Mouse (Mus musculus) c-Kit-positive CD71-negative TER-119-negative erythroid progenitor cells, embryonic 14.5 days (primary cell): ENCODE measurements around the gene Rab30.
"Not testable (repeated sequence)": the region's sequence is repeated elsewhere in the genome, so short reads cannot be mapped to it uniquely, and the experiment has no call there.

Experiments used
- DNase-seq: peaks from one replicate; pipeline ENCODE4 v3.0.0-alpha.2; 2013; ENCODE audit warnings: low read depth

Rab30 gene

GRCm38 (mm10) chr7:92750395-92750794 is 9.0 kb downstream of the Rab30 start:
- DNase-seq, result no peak

- DNase-seq, result no peak
Observed at GRCm38 (mm10) chr7:92758067-92758466, 16.7 kb downstream of the Rab30 start.

GRCm38 (mm10) chr7:92760651-92761050 is 19.2 kb downstream of the Rab30 start:
- DNase-seq, result no peak

GRCm38 (mm10) chr7:92761161-92761560 is 19.8 kb downstream of the Rab30 start:
- no peak for DNase-seq

- no peak for DNase-seq
Observed at GRCm38 (mm10) chr7:92765426-92765825, 24.0 kb downstream of the Rab30 start.

GRCm38 (mm10) chr7:92766096-92767090 is 25.0 kb downstream of the Rab30 start:
- DNase-seq, result no peak

GRCm38 (mm10) chr7:92768116-92768515 is 26.7 kb downstream of the Rab30 start:
- DNase-seq, result not testable (repeated sequence)

GRCm38 (mm10) chr7:92768859-92769258 is 27.5 kb downstream of the Rab30 start:
- DNase-seq, result no peak

- no peak for DNase-seq
Observed at GRCm38 (mm10) chr7:92773006-92773405, 31.6 kb downstream of the Rab30 start.

- DNase-seq, result no peak
Observed at GRCm38 (mm10) chr7:92773596-92773995, 32.2 kb downstream of the Rab30 start.

GRCm38 (mm10) chr7:92774741-92775140 is 33.3 kb downstream of the Rab30 start:
- no peak for DNase-seq

GRCm38 (mm10) chr7:92775703-92776102 is 34.3 kb downstream of the Rab30 start:
- no peak for DNase-seq

GRCm38 (mm10) chr7:92776647-92777046 is 35.2 kb downstream of the Rab30 start:
- DNase-seq, result no peak

GRCm38 (mm10) chr7:92777108-92777973 is 35.9 kb downstream of the Rab30 start:
- no peak for DNase-seq

- DNase-seq, result no peak
Observed at GRCm38 (mm10) chr7:92779058-92779457, 37.7 kb downstream of the Rab30 start.

- DNase-seq, result no peak
Observed at GRCm38 (mm10) chr7:92781361-92781760, 40.0 kb downstream of the Rab30 start.

- no peak for DNase-seq
Observed at GRCm38 (mm10) chr7:92781948-92782347, 40.5 kb downstream of the Rab30 start.

GRCm38 (mm10) chr7:92782511-92782910 is 41.1 kb downstream of the Rab30 start:
- no peak for DNase-seq

GRCm38 (mm10) chr7:92783166-92783806 is 41.9 kb downstream of the Rab30 start:
- DNase-seq, result no peak

GRCm38 (mm10) chr7:92783914-92784313 is 42.5 kb downstream of the Rab30 start:
- no peak for DNase-seq

- DNase-seq, result no peak
Observed at GRCm38 (mm10) chr7:92795749-92796148, 54.3 kb downstream of the Rab30 start.

GRCm38 (mm10) chr7:92796813-92797212 is 55.4 kb downstream of the Rab30 start:
- DNase-seq, result no peak
